Mouse (Mus musculus): ENCODE measurements around the gene Cyp2j9.
"Not testable (repeated sequence)": the region's sequence is repeated elsewhere in the genome, so short reads cannot be mapped to it uniquely, and the experiment has no call there.

Gene Cyp2j9

GRCm38 (mm10) chr4:96590911-96591790 is at the start of gene Cyp2j9:
Gene Cyp2j9 (minus strand): TSS chr4:96591578.
- no peak for DNase-seq (ENCODE audit: low spot score)

- no peak for DNase-seq (ENCODE audit: low spot score)
Measured at GRCm38 (mm10) chr4:96635455-96635854, 44.1 kb upstream of the Cyp2j9 start.

- DNase-seq (ENCODE audit: low spot score), result no peak
Measured at GRCm38 (mm10) chr4:96622474-96622873, 31.1 kb upstream of the Cyp2j9 start.

GRCm38 (mm10) chr4:96591791-96592150 is 393 bp upstream of the Cyp2j9 start:
- peak; percentile 32 for DNase-seq (ENCODE audit: low spot score)

GRCm38 (mm10) chr4:96581425-96582088 is 9.8 kb downstream of the Cyp2j9 start:
- no peak for DNase-seq (ENCODE audit: low spot score)

- not testable (repeated sequence) for DNase-seq (ENCODE audit: low spot score)
Measured at GRCm38 (mm10) chr4:96580351-96580750, 11.0 kb downstream of the Cyp2j9 start.

- no peak for DNase-seq (ENCODE audit: low spot score)
Measured at GRCm38 (mm10) chr4:96569442-96569841, 21.9 kb downstream of the Cyp2j9 start.

GRCm38 (mm10) chr4:96567988-96568387 is 23.4 kb downstream of the Cyp2j9 start:
- no peak for DNase-seq (ENCODE audit: low spot score)

- DNase-seq (ENCODE audit: low spot score), result no peak
Measured at GRCm38 (mm10) chr4:96565808-96566207, 25.6 kb downstream of the Cyp2j9 start.

- DNase-seq (ENCODE audit: low spot score), result no peak
Measured at GRCm38 (mm10) chr4:96560464-96560863, 30.9 kb downstream of the Cyp2j9 start.

- DNase-seq (ENCODE audit: low spot score), result no peak
Measured at GRCm38 (mm10) chr4:96559781-96560180, 31.6 kb downstream of the Cyp2j9 start.

- no peak for DNase-seq (ENCODE audit: low spot score)
Measured at GRCm38 (mm10) chr4:96553133-96553819, 38.1 kb downstream of the Cyp2j9 start, which contains the start of gene Cyp2j6. Gene Cyp2j6 (minus strand): TSS chr4:96553661.

GRCm38 (mm10) chr4:96551619-96552018 is 39.8 kb downstream of the Cyp2j9 start:
- DNase-seq (ENCODE audit: low spot score), result no peak

- no peak for DNase-seq (ENCODE audit: low spot score)
Measured at GRCm38 (mm10) chr4:96545976-96546375, 45.4 kb downstream of the Cyp2j9 start.

GRCm38 (mm10) chr4:96525772-96526171 is 65.6 kb downstream of the Cyp2j9 start:
- peak; percentile 18 for DNase-seq (ENCODE audit: low spot score)

- DNase-seq (ENCODE audit: low spot score), result no peak
Measured at GRCm38 (mm10) chr4:96522256-96522655, 69.1 kb downstream of the Cyp2j9 start.
